Mouse (Mus musculus): ENCODE data around the gene Camkmt.

- no peak for TF ChIP-seq CHD2 (IDR thresholded peaks at IDR 0.05; ENCODE audit: low read depth, low read length)
- no peak for TF ChIP-seq ZNF384 (IDR thresholded peaks at IDR 0.05; ENCODE audit: low read depth, low read length)
- no peak for TF ChIP-seq MAFK (IDR thresholded peaks at IDR 0.05; ENCODE audit: insufficient read depth, low read depth, low read length)
Measured at GRCm38 (mm10) chr17:85488601-85489487, 398.5 kb downstream of the Camkmt start.

Data from ES-E14 (cell line).